Mouse (Mus musculus) thymus, postnatal 14 days (tissue): ENCODE results near the gene Casp7.
"Not testable (repeated sequence)": the region's sequence is repeated elsewhere in the genome, so short reads cannot be mapped to it uniquely, and the experiment has no call there.

Experiments used
- DNase-seq: peaks from one replicate; pipeline ENCODE4 v3.0.0; 2021

The Casp7 gene

DNA sequence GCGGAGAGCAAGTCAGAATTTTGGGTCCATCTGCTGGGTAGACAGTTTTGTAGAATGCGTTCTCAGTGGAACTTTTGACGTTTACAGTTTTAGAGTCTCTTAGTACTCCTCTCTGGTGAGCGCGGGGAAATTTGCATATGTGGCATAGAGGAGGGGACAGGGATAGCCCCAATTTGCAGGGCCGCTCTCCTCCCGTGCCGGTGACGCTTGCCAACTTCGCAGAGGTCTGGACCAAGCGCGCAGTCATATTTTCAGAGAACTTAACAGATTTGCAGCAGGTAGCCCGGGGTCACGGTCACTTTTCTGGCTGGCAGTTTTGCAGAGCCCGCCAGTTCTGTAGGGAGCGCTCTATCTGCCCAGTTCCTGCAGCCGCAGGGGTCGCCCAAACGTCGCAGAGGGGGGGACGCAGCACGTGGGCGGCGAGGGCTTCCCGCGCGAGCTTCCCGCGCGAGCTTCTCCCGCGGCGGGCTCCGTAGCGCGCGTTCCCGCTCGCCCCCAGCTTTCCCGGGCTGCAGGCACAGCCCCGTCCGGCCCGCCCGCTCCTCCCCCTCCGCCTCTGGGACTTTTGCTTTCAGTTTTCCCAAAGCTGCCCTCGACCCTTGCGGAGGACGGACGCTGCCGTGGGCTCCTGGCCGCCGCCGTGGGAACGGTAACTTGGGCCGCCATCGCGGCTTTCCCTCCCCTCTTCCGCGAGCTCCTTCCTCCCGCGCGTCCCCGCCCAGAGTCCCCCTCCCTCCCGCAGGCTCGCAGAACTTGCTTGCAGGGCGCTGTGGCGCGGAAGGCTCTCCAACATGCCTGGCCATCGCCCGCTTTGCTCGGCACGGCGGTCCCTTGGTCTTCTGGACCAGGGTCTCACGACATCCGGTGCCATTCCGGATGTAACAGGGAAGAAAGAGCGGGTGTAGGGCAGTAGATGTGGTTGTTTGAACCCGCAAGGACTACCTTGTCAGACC lies at the start of gene Casp7:
Gene Casp7 (plus strand): TSS at position 461 of the 953 bp plus-strand sequence.
- peak; percentile 78 for DNase-seq

DNA sequence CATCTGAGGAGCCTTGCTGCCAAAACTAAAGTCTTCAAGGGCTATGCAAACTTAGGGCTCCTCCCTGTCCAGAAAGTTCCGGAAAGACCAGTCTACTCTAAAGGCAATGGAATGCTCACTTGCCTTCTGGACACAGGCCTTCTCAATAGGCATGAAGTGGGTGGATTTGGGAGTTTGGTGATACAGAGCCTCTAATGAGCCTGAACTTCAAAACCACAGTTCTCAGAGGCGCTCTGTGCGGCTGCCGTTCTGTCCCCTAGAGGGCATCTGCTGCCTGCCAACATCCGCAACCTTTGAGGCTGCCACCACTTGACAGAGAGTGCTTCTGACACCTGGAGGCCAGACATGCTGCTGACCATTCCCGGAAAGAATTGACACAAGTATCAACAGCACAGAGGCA lies 47.6 kb upstream of the Casp7 start:
- peak; percentile 58 for DNase-seq

DNA sequence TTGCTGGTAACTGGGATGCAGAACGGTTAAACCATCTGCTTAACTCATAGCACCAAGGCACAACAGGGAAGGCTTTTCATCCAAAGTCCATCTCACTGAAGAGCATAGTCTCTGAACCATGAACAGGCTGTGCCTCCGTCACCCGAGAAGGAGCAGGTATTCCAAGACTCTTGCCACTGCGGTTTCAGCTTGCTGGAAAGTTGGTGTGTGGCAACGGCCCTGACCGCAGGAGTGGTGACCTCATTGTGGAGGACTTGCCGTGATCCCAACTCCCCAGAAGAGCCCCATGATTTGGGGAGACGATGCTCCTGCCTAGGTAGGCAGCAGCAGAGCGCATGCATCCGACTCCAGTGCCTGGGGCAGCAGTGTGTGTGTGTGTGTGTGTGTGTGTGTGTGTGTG lies 43.2 kb upstream of the Casp7 start:
- no peak for DNase-seq

DNA sequence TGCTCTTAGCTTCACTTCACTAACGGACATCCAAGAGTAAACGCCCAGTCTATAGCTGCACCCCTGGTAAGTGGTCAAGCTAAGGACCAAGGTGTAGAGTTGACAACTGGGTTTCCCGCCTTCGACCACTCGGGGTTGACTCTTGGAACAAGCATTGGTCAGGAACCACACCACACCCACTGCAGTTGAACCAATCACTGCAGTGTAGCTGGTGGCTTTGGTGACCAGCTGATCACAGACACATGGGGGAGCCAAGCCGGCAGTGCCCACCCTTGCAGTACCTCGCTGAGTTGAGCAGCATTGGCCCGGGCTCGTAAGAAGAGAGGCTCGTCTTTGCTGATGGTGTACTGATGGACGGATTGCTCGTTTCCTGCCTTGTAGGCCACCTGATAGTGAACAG lies 41.7 kb upstream of the Casp7 start:
- DNase-seq: no peak

DNA sequence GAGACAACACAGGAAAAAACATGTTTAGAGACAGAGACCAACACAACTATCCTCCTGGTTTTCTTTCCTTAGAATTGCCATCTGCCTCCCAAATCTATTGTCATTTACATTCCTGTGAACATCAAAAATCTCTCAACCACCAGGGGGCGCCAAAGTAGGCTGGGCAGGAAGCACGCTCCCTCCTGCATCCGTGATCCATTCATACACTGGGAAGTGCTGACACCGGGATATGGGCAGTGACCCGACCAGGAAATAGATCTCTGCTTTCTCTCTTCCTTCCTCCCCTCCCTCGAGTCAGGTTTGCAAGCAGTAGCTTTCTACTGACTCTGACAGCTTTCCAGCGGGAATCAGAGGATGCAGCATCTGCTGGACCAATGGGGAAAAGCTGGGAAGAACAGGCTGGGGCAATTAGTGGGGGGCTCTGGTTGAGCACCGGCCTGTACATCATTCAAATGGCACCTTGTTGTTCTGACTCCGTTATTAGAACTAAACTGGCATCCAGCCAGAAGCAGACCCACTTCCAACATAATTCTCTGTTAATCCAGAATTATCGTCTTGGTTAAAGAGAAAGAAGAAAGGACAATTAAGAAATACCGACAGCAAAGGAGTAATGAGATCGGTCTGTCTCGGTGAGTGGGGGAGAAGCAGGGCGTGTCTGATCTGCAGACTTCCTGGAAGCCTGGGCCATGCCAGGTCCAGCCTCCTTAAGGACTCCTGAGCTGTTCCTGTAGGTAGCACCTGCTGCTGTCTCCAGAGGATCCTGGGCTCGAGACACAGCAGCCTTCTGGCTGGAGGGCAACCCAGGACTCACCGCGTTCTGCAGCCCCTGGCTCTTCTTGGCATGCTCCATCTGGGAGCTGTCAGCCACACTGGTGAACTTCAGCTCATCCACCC lies 40.2 kb upstream of the Casp7 start:
- peak; percentile 81 for DNase-seq

- not testable (repeated sequence) for DNase-seq
These were observed 39.6 kb upstream of the Casp7 start for GRCm38 (mm10) chr19:56357374-56357708.

DNA sequence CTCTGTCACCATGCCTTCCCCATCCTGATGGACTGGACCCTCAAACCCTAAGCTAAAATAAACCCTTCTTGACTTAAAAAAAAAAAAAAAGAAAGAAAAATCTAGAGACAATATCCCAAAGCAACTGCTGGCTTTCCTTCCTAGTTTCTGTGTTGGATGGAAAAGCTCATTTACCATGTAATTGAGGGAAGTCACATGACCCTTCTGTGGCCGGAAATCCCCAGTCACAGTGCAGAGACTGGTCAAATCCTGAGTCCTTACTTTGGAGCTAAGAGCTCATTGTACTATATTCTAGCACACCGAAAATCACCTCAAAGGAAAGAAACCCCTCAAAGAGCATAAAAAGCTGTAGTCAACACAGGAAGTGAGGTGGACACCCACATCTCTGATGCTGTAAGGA lies 38.0 kb upstream of the Casp7 start:
- DNase-seq: no peak

GRCm38 (mm10) chr19:56363721-56364460 lies 33.0 kb upstream of the Casp7 start:
- DNase-seq: peak; percentile 78

DNA sequence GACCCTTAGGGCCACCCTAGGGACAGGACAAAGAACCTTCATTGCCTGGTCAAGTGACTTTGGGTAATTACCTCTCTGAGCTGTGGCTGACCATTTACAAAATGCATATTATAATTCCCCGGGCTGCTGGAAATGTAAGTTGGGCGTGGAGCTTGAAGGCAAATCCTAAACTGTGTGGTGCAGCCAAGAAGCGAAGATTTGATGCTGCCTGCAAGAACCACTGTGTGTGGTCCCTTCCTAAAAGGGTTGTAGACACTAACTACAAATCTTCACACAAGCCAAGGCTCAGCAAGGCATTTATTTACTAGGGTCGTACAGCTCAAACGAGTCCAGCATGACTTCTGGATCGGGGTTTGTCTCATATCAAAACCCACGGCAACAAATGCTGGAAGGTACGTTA lies 32.4 kb upstream of the Casp7 start:
- DNase-seq: no peak

- DNase-seq: no peak
These were observed 30.8 kb upstream of the Casp7 start for GRCm38 (mm10) chr19:56366168-56366567.

- no peak for DNase-seq
These were observed 30.3 kb upstream of the Casp7 start for GRCm38 (mm10) chr19:56366625-56367024.

DNA sequence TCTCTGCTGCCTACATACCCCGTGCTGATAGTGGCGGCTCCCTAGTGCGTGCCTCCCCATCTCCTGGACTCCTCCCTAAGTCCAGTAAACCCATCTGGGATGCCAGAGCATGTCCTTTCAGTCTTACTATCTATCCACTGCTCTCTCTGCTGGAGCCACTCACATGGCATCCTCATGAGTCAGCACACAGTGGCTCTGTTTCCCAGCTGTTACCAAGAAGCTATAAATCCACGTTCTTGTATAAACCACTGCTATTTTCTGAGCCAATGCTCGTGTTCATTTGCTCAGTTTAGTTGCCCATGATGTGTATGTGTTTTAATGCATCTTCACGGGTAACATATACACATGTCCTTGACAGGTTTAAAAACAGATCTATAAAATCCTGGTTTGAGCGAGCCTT lies 29.2 kb upstream of the Casp7 start:
- DNase-seq: no peak

DNA sequence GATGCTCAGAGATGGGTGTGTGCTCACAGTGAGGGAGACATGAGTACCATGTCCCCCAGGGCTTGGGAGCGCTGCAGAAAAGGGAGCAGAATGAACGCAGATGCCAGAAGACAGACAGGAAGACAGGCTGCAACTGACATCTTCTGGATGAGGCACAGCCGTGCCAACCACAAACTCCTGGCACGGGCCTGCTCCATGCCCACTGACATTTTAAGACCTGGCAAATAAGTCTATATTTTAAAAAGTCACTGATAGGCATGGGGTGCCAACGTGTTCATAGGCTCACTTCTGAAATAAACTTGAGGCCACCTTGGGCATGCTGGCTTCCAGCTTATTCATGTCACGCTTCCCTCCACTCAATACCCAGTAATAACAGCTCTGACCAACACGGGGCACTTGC lies 28.0 kb upstream of the Casp7 start:
- DNase-seq: peak; percentile 55

DNA sequence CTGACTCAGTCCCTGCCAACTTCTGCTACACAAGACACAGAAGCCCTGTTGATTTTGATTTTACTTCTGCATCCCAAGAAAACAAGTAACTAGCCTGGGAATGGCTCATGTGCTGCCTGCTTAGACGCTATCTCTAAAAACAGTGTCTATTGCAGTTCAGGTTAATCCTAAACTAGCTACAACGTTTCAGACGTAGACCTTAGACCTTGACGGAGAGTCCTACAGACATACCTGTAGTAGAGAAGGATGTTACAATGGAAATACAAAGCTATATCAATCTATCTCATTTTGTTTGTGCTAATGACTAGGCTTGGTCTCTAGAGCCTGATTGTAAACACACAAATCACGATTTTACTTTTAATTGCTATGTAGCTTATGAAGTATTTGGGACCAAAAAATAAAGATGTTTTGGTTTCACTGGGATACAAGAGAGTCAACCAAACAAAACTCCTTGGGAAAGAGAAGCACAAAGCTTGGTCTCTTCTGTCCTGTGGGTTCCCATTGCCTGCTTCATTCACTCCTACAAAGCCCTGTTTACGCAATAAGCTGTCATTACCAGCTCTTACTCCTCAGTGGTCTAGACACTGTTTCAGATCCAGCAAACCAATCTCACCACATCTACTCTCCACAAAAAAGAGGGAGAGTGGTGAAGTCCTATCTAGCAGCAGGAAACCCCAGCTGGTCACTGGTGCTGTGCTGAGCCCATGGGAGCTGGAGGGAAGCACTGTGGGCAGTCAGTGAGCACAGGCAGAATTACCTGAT lies 26.4 kb upstream of the Casp7 start:
- no peak for DNase-seq

DNA sequence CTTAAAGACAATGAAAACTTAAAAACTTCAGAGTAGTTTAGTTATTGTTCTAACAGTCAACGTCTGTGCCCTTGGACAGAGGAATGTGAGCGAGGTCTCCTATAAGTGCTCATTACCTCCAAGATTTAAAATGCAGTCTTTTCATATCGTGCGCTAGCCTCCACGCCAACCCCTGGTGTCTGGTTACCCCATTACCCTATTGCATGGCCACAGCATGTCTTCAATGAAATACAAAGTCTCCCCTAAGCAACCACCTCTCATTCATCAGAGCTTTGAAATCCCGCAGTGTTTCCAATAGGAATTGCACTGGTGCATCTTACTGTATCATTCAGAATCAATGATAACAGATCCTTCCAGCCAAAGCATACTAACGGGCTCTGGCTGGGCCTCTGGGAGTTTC lies 24.7 kb upstream of the Casp7 start:
- no peak for DNase-seq

DNA sequence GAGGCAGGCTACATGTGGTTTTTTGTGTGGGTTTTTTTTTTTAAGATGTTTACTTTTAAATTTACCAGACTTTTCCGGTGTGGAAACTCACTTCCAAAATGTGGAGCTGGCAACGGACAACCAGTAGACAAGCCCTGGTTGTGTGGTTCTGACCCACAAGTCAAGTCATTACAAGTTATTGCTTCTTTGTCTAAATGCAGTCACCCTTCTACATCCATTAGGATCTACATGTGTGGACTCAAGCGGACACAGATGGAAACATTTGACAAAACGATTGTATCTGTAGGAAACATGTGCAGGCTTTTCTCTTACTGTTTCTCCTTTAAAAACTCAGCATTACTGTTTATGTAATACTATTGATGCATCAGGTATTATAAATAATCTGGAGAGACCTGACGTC lies 23.7 kb upstream of the Casp7 start:
- no peak for DNase-seq

GRCm38 (mm10) chr19:56374011-56374410 lies 22.9 kb upstream of the Casp7 start:
- no peak for DNase-seq

DNA sequence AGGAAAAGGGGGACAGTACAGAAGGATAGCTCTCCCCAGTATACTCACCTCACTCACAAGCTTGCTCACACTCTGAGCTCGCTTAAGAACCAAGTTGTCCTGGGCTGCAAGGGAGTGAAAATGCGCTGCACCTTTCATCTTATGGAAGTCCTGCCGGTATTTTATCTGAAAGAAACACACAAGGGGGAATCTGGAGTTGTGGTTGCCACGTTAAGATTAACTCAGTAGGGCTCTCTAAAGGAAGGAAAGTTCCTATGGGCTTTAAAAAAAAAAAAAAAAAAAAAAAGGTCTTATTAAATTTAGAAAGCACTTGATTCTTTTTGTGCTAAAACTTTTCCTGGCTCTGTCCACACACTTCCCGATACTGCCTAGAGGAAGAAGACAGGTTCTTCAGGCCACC lies 18.9 kb upstream of the Casp7 start:
- no peak for DNase-seq

DNA sequence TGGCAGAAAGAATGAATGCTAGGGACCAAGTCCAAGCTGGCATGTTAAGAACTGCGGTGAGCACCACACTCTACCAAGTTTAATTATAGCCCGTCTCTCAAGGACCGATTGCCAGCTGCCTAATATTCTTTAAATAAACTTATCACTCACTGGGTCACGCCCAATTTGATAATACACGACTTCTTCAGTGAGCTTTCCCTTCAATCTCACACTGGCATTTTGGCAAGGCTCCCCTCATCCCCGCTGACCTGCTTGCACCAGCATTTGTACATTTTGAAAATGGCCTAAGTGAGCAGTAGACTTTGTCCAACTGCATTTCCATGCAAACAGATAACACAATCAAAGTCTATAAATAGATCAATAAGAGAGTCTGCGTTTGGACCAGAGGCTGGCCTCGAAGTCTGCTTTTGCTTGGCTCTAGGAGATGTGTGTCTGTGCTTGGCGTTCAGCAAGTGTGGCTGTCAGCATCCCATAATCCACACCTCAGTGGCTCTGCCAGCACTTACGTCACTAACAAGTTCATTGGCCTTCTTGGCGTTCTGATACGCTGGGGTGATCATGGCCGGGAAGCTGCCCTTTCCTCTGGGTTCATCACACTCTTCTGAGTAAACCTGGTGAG lies 18.3 kb upstream of the Casp7 start:
- DNase-seq: no peak

- DNase-seq: peak; percentile 88
These were observed 16.6 kb upstream of the Casp7 start for GRCm38 (mm10) chr19:56380341-56380740.

DNA sequence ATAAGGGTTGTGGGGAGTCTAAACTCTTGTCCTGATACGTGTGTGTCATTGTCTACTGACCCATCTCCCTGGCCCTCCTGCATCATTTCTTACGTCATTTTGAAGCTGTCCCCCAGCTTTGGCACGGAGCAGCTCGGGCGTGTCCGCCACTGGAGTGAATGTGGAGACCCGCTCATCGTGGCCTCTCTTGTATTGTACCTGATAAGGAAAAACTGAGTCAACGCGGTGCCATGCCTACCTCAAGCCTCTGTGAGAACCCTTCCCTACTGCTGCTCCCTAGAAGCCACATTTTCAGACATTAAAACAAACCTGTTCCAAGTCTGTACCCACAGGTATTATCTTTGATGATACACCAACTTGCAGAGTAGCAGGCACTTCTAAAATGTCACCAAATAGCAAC lies 15.5 kb upstream of the Casp7 start:
- DNase-seq: no peak

GRCm38 (mm10) chr19:56385546-56385945 lies 11.4 kb upstream of the Casp7 start:
- DNase-seq: no peak
